Mouse (Mus musculus) lung, postnatal 0 days (tissue): ENCODE measurements around the gene Gna12.

Source experiments
- CTCF ChIP-seq: IDR thresholded peaks from 2 replicates; pipeline ENCODE4 v1.5.1; 2016; ENCODE audit warnings: antibody characterized with exemption, mild to moderate bottlenecking
- EP300 ChIP-seq: IDR thresholded peaks from 2 replicates; pipeline ENCODE4 v1.6.1; 2016; ENCODE audit warnings: antibody characterized with exemption, mild to moderate bottlenecking, control low read depth

DNA sequence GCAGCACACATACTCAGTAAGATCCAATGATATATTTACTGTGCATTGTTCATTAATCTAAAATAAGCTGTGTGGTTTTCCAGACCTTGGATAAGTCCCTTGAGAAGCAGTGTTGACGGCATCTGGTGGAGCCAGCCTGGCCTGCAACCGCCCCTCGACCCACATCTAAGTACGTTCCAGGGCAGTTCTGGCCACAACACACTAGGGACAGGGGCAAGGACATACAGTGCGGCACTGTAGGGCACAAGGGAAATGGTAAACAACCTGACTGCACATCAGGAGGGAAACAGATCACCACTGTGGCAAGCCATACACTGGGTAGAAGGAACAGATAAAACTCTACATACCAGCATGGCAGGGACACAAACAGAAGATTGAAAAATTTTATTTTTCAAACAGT lies 28.4 kb downstream of the Gna12 start:
- TF ChIP-seq CTCF, result no peak
- no peak for TF ChIP-seq EP300
